Mouse (Mus musculus) 416B (cell line): ENCODE results near the gene Ovol1.
A peak's percentile ranks its signal among the peaks of the same experiment; 100 is the strongest.

ENCODE experiments used
- DNase-seq: peaks from one replicate; pipeline ENCODE4 v3.0.0; 2011; ENCODE audit warnings: low read depth

Ovol1 gene

GRCm38 (mm10) chr19:5518721-5519120, 41.7 kb downstream of the Ovol1 start:
- DNase-seq = no peak

GRCm38 (mm10) chr19:5516906-5517505, 43.4 kb downstream of the Ovol1 start:
- DNase-seq = no peak

GRCm38 (mm10) chr19:5515840-5516777, 44.3 kb downstream of the Ovol1 start:
- peak; percentile 62 for DNase-seq

GRCm38 (mm10) chr19:5513005-5513349, 47.5 kb downstream of the Ovol1 start:
- no peak for DNase-seq

- peak; percentile 92 for DNase-seq
Observed at GRCm38 (mm10) chr19:5512091-5513004, 48.1 kb downstream of the Ovol1 start.

- DNase-seq = no peak
Observed at GRCm38 (mm10) chr19:5511074-5511632, 49.3 kb downstream of the Ovol1 start.

GRCm38 (mm10) chr19:5510031-5511026, 50.1 kb downstream of the Ovol1 start, which contains the start of gene Snx32:
Gene Snx32 (minus strand): TSS chr19:5510538.
- DNase-seq = peak; percentile 100

- no peak for DNase-seq
Observed at GRCm38 (mm10) chr19:5503687-5504086, 56.8 kb downstream of the Ovol1 start, which contains the start of gene 1700020D05Rik. Gene 1700020D05Rik (minus strand): TSS chr19:5503787.

- no peak for DNase-seq
Observed at GRCm38 (mm10) chr19:5500330-5500875, 60.0 kb downstream of the Ovol1 start.
